Mouse (Mus musculus) left cerebral cortex, adult 18-20 months (tissue): Measurements from ENCODE around the gene Pbx2. TPM values are rescaled to one million over a fixed set of nuclear protein-coding genes. Genes with fewer than 3 reads are reported as not detected.

Source experiments
- total RNA-seq, 2 experiments: library from RNA; stranded (reverse); gene quantifications; 2 replicates each; pipeline ENCODE4 v1.2.3; 2021

The Pbx2 gene
- total RNA-seq, 2 experiments from 2014 or later, result 58.4 to 64.5 TPM

Other genes with a start within 250 kb of the Pbx2 start
- gene Btnl2, start 236.4 kb upstream of the Pbx2 start, total RNA-seq, result under 1 TPM; 0.63 to 0.68 TPM
- not detected for gene Btnl1, start 214.1 kb upstream of the Pbx2 start, total RNA-seq
- 1 to 10 TPM; 2.1 to 4.4 TPM for gene BC051142, start 192.4 kb upstream of the Pbx2 start, total RNA-seq
- gene Btnl4, start 113.9 kb upstream of the Pbx2 start, total RNA-seq, result not detected
- not detected for gene Btnl6, start 73.9 kb upstream of the Pbx2 start, total RNA-seq
- 1 to 10 TPM; 6.1 to 9.0 TPM for gene Notch4, start 27.0 kb upstream of the Pbx2 start, total RNA-seq
- gene Gpsm3, start 1.5 kb upstream of the Pbx2 start, total RNA-seq, result 1 to 10 TPM; 2.5 to 3.0 TPM
- under 1 TPM; 0.45 to 0.58 TPM for gene Ager, start 6.6 kb downstream of the Pbx2 start, total RNA-seq
- gene Rnf5, start 12.4 kb downstream of the Pbx2 start, total RNA-seq, result 10 to 100 TPM; 74.2 to 75.9 TPM
- gene Agpat1, start 13.0 kb downstream of the Pbx2 start, total RNA-seq, result 100 to 1,000 TPM; 165 to 169 TPM
- 1 to 10 TPM; 3.2 to 3.4 TPM for gene Egfl8, start 24.7 kb downstream of the Pbx2 start, total RNA-seq
- gene Ppt2, start 37.2 kb downstream of the Pbx2 start, total RNA-seq, result 10 to 100 TPM; 43.6 to 47.2 TPM
- 100 to 1,000 TPM; 131 to 147 TPM for gene Prrt1, start 38.3 kb downstream of the Pbx2 start, total RNA-seq
- gene Fkbpl, start 53.5 kb downstream of the Pbx2 start, total RNA-seq, result 10 to 100 TPM; 11.4 to 14.3 TPM
- 10 to 100 TPM; 60.1 to 63.2 TPM for gene Atf6b, start 55.9 kb downstream of the Pbx2 start, total RNA-seq
- gene Tnxb, start 79.3 kb downstream of the Pbx2 start, total RNA-seq, result 1 to 10 TPM; 1.6 to 1.9 TPM
- gene C4b, start 152.6 kb downstream of the Pbx2 start, total RNA-seq, result 10 to 100 TPM; 29.6 to 32.7 TPM
- gene Cyp21a1, start 213.3 kb downstream of the Pbx2 start, total RNA-seq, result not detected
- gene Stk19, start 245.7 kb downstream of the Pbx2 start, total RNA-seq, result 10 to 100 TPM; 49.7 to 53.0 TPM
- gene Dxo, start 245.8 kb downstream of the Pbx2 start, total RNA-seq, result 10 to 100 TPM; 32.1 to 37.8 TPM